Mouse (Mus musculus) erythroblast, embryonic 14.5 days (primary cell): ENCODE data around the gene Atp13a3. TPM values are rescaled to one million over a fixed set of nuclear protein-coding genes. Genes with fewer than 3 reads are reported as not detected.
A peak's percentile ranks its signal among the peaks of the same experiment; 100 is the strongest.

Source experiments
- H3K27me3 ChIP-seq: 2 replicates; pipeline ENCODE4 v1.6.1; 2012; ENCODE audit warnings: inconsistent platforms; ENCODE audit not compliant: control insufficient read depth
- H3K36me3 ChIP-seq: 2 replicates; pipeline ENCODE4 v1.6.1; 2012; ENCODE audit warnings: mild to moderate bottlenecking, inconsistent platforms; ENCODE audit not compliant: control insufficient read depth
- H3K4me1 ChIP-seq: 2 replicates; pipeline ENCODE4 v1.6.1; 2012; ENCODE audit warnings: inconsistent platforms; ENCODE audit not compliant: control insufficient read depth
- H3K4me3 ChIP-seq: replicated peaks from 2 replicates; pipeline ENCODE3; 2012; ENCODE audit warnings: moderate library complexity, mild to moderate bottlenecking, inconsistent platforms
- H3K9me3 ChIP-seq: 2 replicates; pipeline ENCODE4 v1.6.1; 2012; ENCODE audit warnings: low read length, inconsistent platforms, mixed read lengths; ENCODE audit not compliant: control insufficient read depth
- GATA1 ChIP-seq: IDR thresholded peaks from 2 replicates; pipeline ENCODE4 v1.6.1; 2012; ENCODE audit warnings: low read length, inconsistent platforms, mixed read lengths
- TAL1 ChIP-seq: IDR thresholded peaks from 3 replicates; pipeline ENCODE4 v1.6.1; 2012; ENCODE audit warnings: low read length, inconsistent platforms, mixed read lengths
- polyA plus RNA-seq: library from polyadenylated mRNA; stranded (reverse); fragments of >175 nt; gene quantifications from 2 replicates; pipeline ENCODE4 v1.2.3, GENCODE M21; 2012

Atp13a3 gene
- polyA plus RNA-seq, 1 experiment, result 0.65 TPM

DNA sequence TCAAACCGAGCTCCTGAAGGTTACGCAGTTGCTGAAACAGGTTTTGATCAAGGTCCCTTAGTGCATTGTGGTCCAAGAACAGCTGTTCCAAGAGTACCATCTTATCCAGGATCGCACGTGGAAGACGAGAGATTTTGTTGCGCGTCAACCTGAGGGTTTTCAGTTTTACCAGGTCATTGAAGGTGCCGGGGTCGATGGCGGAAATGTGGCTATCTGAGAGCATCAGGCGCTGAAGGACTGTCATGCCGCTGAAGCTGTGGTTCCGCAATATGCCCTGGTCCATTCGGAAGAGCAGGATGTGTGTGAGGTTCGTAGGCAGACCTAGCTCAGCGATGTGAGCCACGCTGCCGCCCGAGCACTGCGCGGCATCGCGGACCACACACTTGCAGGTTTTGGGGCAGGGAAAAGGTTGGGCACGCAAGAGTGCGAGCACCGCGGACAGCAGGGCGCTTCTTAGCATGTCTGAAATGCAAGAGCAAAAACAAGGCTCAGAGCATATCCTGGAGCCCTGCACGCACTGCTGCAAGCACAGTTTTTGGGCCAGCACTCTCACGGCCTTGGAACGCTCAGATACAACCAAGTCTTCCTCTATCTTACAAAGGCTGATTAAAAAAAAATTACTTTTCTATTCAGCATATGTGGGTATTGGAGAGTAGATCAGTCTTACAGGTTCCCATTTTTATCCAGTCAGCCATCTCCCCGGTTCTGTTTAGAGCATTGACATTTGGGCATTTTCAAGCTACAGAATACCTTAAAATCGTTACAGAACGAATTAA, 96.2 kb downstream of the Atp13a3 start:
- H3K9me3 ChIP-seq, result peaks cover 4% of the 10 kb centered on the region; the same call in 1 of the 2 replicates
- peaks cover 43% of the 10 kb centered on the region for H3K27me3 ChIP-seq
- peak overlapping the region; percentile 58 for H3K4me3 ChIP-seq
- H3K4me1 ChIP-seq, result peaks cover 33% of the 10 kb centered on the region
- TF ChIP-seq TAL1, result no peak
- TF ChIP-seq GATA1, result no peak
- peaks cover 17% of the 10 kb centered on the region for H3K36me3 ChIP-seq

DNA sequence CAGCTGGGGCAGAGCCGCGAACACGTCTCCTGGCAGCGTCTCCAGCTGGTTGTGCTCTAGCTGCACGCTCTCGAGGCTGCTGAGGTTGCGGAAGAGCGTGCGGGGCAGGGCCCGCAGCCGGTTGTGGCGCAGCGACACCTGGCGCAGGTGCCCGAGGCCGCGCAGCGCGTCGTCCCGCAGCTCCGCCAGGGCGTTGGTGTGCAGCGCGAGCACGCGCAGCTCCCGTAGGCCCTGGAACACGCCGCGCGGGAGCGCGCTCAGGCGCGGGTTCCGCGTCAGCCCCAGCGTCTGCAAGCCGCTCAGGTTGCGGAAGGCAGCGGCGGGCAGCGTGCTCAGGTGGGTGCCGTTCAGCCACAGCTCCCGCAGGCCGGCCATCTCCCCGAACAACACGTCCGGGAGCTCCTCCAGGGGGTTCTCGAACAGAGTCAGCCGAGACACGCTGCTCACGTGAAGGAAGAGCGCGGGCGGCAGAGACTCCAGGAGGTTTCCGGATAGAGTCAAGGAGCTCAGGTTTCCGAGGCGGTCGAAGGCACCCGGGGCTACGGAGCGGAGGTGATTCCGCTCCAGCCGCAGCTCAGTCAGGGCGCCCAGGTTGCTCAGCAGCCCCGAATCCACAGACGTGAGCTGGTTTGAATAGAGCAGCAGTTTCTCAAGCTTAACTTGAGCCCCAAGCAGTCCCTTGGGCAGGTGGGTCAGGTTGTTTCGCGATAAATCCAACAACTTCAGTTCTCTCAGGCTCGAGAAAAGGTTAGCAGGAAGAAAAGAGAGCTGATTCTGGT, 97.0 kb downstream of the Atp13a3 start:
- Histone ChIP-seq H3K27me3 (peaks cover 43% of the 10 kb centered on the region), H3K4me3 (peak overlapping the region; percentile 58), H3K4me1 (peaks cover 33% of the 10 kb centered on the region), H3K9me3 (peaks cover 4% of the 10 kb centered on the region; the same call in 1 of the 2 replicates), H3K36me3 (peaks cover 11% of the 10 kb centered on the region)
- TF ChIP-seq TAL1 (no peak), GATA1 (no peak)

DNA sequence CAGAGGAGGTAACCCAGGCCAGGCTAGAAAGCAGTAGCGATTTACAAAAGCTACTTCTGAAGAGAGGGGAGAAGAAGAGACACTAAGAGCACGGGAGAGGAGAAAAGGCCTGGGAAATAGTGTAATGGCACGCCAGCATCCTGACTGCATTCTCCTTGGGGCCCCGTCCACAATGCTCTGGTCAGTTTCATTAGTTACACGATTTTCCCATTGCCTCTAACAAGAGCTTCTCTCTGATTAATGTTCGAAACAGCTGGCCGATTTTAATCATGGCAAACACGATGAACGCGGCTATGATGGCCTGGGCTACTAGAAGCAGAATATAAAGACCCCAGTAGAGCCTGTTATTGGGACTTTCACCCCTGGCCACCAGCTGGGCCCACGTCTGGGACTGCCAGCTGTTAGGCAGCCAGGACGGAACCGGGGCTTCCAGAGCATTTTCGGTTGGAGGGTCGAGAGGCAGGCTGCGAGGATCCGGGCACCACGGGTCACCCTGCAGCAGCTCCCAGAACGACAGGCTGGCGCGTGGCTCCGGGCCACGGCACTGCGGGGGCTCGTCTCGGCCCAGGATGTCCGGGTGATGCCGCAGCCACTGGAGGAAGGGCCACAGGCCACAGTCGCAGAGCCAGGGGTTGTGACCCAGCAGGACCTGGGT, 97.7 kb downstream of the Atp13a3 start:
- no peak for TF ChIP-seq TAL1
- TF ChIP-seq GATA1, result no peak
- H3K27me3 ChIP-seq, result peaks cover 43% of the 10 kb centered on the region
- peaks cover 9% of the 10 kb centered on the region for H3K36me3 ChIP-seq
- H3K4me3 ChIP-seq, result peak overlapping the region; percentile 58
- H3K9me3 ChIP-seq, result peaks cover 4% of the 10 kb centered on the region; the same call in 1 of the 2 replicates
- peaks cover 33% of the 10 kb centered on the region for H3K4me1 ChIP-seq

DNA sequence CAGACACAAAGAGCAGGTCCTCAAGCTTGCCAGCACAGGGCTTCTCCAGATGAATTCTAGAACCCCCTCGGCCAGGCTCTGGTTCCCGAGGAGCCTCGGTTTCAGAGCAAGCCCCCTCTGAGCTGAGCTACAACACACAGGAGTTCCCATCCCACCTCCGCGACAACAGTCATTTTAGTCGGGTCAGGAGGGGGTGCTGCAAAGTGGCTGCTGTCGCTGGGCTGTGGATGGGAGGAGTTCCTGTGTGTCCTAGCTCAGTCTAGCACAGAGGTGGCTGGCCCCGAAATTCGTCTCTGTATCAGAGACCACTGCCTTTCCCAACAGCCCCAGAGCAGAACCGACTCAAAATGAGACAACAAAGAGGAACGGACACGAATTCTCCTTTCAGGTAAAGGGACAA, 98.5 kb downstream of the Atp13a3 start:
- Histone ChIP-seq H3K36me3 (peaks cover 7% of the 10 kb centered on the region), H3K4me3 (no peak overlapping the region), H3K9me3 (peaks cover 4% of the 10 kb centered on the region; the same call in 1 of the 2 replicates), H3K27me3 (peaks cover 47% of the 10 kb centered on the region), H3K4me1 (peaks cover 33% of the 10 kb centered on the region)
- TF ChIP-seq GATA1 (no peak), TAL1 (no peak)

DNA sequence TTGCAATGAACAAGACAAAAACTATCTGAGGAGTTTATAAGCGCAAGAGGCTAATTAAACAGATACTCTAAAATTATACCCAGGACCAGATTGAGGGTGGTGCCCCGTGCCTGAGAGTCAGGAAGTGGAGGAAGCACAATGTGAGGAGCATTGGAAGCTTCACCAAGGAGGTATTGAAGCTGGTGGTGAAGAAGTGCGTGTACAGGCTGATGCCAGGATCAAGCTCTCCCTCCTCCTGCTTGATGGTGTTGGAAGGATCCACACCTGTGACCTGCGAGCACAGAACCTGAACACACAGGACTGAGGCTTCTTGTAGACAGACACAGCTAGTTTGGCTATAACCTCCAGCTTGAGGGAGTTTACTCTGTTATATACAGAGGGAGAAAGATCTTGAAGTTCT, 99.7 kb downstream of the Atp13a3 start:
- Histone ChIP-seq H3K4me1 (peaks cover 26% of the 10 kb centered on the region), H3K9me3 (peaks cover 4% of the 10 kb centered on the region; the same call in 1 of the 2 replicates), H3K4me3 (no peak overlapping the region), H3K27me3 (peaks cover 47% of the 10 kb centered on the region), H3K36me3 (no peaks in the 10 kb centered on the region; the same call in 1 of the 2 replicates)
- TF ChIP-seq TAL1 (no peak), GATA1 (no peak)

DNA sequence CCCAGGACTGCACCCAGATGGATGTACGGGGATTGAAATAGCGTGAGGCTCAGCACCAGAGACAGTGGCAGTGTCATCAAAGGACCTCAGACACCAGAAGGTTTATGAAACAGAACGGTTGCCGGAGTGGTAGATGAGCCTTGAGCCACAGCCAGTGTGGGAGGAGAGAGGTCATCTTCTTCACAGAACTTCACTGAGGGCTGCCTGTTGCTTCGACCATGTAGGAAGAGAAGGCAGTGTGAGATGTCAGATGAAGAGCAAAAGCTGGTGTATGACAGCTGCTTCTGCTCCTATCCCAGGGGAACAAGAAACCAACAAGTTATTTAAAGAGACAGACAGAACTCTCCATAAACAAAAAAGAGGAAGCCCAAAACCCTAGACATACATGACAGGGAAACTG, 101.5 kb downstream of the Atp13a3 start:
- Histone ChIP-seq H3K36me3 (no peaks in the 10 kb centered on the region), H3K9me3 (peaks cover 4% of the 10 kb centered on the region; the same call in 1 of the 2 replicates), H3K4me1 (peaks cover 11% of the 10 kb centered on the region), H3K4me3 (no peak overlapping the region), H3K27me3 (peaks cover 36% of the 10 kb centered on the region)
- no peak for TF ChIP-seq TAL1
- no peak for TF ChIP-seq GATA1

DNA sequence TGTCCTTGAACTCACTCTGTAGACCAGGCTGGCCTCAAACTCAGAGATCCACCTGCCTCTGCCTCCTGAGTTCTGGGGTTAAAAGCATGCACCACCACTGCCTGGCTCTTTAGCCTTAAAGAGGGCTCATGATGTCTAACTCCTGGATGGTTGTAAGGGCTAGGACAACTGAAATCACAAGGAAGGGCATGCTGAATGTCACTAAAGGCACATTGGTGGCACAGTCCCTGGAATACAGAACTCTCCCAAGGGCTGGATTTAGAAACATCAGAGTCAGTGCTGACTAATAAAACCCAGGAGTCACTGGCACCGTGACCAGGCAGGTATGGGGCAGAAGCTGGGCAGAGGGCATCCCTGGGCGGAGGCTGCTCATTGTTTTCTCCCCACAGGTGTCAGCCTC, 102.4 kb downstream of the Atp13a3 start:
- Histone ChIP-seq H3K36me3 (no peaks in the 10 kb centered on the region), H3K4me3 (no peak overlapping the region), H3K4me1 (peaks cover 2% of the 10 kb centered on the region), H3K27me3 (peaks cover 27% of the 10 kb centered on the region), H3K9me3 (peaks cover 1% of the 10 kb centered on the region; the same call in 1 of the 2 replicates)
- no peak for TF ChIP-seq GATA1

DNA sequence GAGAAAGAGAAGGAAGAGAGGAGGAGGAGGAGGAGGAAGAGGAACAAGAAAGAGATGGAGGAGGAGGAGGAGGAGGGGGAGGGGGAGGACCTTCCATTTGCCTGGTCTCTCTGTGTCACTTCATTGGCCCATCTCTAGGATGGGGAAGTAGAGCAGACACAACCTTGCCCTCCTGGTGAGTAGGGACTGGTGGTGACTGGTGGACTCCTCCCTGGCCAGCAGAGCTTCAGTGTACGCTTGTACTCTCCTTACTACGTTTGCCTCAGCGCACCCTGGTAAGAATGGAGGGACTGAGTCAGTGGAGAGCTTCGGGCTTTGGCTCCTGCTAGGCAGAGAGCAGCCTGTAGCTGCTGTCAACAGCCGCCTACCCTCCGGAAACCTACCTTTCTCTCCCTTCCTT, 103.1 kb downstream of the Atp13a3 start:
- TF ChIP-seq TAL1 (no peak), GATA1 (no peak)
- no peak overlapping the region for H3K4me3 ChIP-seq
- no peaks in the 10 kb centered on the region for H3K36me3 ChIP-seq
- no peaks in the 10 kb centered on the region for H3K9me3 ChIP-seq
- H3K4me1 ChIP-seq, result no peaks in the 10 kb centered on the region
- peaks cover 20% of the 10 kb centered on the region for H3K27me3 ChIP-seq
